Mouse (Mus musculus): ENCODE measurements at regions not wholly inside any gene's neighbourhood (a gene's known extent, or its start where the extent isn't known, plus 50 kb on each side); places are given as distances from the start of the nearest gene placed in this dataset.
"Not testable (repeated sequence)": the region's sequence is repeated elsewhere in the genome, so short reads cannot be mapped to it uniquely, and the experiment has no call there.

GRCm38 (mm10) chrX:103129347-103129746 is 57.1 kb downstream of the Nap1l2 start:
- DNase-seq (ENCODE audit: extremely low spot score in 1 of 2, low spot score in 1 of 2): not testable (repeated sequence)

DNA sequence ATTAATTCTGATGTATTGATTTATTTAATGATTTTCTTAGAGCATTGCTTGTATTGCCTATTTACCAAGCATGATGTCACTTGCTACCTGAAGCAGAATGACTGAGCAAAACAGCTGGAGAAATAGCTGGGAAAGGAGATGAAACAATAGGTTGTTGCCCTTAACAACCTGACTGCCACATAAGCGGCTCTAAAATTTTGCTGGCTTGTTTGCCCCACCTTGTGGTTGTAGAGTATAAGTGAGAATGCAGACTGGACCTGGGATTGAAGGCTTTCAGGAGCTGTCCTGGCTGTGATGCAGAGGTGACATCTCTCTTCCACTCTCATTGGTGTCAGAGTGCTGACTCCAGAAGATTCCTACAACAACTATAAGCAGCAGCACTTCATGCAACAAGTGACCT is 77.3 kb downstream of the Nap1l2 start:
- peak in 1 of 2 experiments; percentile 3 for DNase-seq (ENCODE audit: extremely low spot score in 1 of 2, low spot score in 1 of 2)

- DNase-seq (ENCODE audit: extremely low spot score in 1 of 2, low spot score in 1 of 2): not testable (repeated sequence)
These were observed 118.5 kb downstream of the Nap1l2 start for GRCm38 (mm10) chrX:103067730-103068621.

- DNase-seq (ENCODE audit: extremely low spot score in 1 of 2, low spot score in 1 of 2): not testable (repeated sequence)
These were observed 119.3 kb downstream of the Nap1l2 start for GRCm38 (mm10) chrX:103067107-103067506.

DNA sequence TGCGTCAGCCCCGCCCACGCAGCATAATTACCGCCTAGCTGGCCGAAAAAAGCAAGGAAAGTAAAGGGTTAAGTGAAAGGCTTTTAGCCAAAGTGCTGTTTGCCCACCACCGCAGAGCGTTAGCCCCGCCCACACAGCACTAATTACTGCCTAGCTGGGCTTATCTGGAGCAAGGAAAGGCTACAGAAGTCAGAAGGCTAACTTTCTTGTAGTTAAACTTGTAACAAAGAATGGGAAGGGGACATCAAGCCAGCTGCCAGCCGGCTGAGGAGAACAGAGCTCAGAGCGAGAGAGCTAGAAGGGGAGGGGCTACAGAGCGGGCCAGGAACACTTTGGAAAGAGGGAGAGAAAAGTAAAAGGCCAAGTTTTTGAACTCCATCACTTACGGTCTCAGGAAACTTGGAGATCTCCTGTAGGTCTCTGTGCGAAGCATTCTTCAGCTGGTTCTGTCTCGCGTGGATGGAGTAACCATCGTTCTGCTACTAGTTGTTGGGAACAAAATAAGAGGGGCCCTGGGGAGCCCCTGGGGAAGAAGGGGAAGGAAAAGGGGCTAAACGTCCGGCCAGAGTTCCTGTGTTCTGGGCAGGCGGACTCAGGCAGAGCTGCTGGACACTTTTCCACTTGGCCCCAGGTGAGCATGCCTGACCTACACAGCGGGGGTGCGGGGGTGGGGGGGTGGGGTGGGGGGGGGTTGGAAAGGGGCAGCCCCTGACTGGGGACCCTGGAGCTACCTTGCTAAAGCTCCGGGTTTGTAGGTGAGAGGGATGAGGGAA is 98.3 kb downstream of the 1700018G05Rik start:
- no peak for DNase-seq (ENCODE audit: extremely low spot score in 1 of 2, low spot score in 1 of 2)

DNA sequence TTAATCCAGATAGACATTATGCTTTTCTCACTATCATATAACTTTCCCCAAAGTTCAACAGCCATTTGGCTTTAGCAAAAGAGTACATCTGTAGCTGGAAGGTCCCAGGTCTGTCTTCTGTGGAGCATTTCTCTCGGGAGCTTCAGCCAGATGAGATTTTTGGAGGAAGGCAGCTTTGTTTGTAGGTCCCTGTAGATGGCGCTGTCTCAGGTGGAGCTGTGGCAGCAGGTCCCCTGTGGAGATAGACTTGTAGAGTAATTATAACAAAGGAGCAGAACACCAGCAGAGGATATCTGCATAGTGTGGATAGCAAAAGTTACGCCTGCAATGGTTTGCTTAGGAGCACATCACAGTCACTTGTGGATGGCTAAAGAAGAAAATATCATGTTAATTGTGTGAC is 97.3 kb downstream of the 1700018G05Rik start:
- DNase-seq (ENCODE audit: extremely low spot score in 1 of 2, low spot score in 1 of 2): not testable (repeated sequence)

DNA sequence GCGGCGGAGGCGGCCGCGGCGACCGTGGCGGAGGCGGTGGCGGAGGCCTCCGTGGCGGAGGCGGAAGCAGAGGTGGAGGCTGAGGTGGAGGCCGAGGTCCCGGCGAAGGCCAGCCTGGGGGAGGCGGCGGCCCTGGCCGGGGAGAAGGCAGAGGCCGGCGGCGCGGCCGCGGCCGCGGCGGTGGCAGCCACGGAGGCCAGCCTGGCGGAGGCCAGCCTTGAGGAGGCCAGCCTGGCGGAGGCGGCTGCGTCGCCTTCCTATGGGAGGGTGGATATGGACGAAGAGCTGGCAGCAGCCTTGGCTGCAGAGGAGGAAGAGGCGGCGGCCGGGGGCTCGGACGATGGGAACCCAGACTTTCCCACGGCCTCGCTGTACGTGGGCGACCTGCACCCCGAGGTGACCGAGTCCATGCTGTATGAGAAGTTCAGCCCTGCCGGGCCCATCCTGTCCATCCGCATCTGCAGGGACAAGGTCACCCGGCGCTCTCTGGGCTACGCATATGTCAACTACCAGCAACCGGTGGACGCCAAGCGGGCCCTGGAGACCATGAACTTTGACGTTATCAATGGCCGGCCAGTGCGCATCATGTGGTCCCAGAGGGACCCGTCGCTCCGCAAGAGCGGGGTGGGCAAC is 85.4 kb downstream of the 1700018G05Rik start:
- not testable (repeated sequence) for DNase-seq (ENCODE audit: extremely low spot score in 1 of 2, low spot score in 1 of 2)

DNA sequence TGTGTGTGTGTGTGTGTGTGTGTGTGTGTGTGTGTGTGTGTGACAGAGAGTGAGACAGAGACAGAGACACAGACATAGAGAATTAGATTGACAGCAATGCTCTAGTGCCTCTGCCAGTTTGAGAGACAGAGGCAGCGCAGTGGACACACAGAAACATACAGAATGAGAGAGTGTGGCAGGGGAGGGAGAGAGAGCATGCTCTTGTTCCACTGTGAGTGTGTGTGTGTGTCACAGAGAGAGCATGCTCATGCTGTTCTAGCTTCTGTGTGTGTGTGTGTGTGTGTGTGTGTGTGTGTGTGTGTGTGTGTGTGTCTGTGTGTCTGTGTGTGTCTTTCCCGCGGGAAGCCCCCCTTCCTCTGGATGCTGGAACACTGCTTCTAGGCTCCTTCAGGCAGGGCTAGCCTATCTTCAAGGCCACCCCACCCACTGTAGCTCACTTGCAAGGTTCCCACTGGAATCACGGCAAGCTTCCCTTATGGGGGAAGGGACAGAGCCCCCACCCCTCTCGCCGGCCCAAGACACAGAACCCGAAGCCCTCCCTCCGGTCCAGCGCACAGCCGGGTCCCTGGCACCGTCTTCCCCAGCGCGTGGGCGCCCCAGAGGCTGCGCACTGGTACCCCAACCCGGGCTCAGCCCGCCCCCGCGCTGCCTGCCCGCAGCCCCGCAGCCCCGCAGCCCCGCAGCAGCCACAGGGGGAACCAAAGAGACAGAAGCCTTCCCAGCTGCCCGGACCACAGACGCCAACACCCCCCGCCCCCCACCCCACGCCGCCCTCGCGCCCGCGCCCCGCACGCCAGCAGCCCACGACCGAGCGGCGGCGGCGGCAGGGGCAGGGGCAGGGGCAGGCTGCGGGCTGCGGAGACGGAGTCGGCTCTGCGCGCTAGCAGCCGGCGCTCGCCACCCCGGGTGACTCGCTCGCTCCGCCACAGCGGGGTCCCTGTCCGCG is 84.4 kb downstream of the 1700018G05Rik start:
- DNase-seq (ENCODE audit: extremely low spot score in 1 of 2, low spot score in 1 of 2): not testable (repeated sequence)

GRCm38 (mm10) chrX:102993956-102994355 is 65.8 kb downstream of the 1700018G05Rik start:
- DNase-seq (ENCODE audit: extremely low spot score in 1 of 2, low spot score in 1 of 2): not testable (repeated sequence)
